Comparison of ENCODE assay signal across 11 mouse cellular contexts in the genomic region with DNA sequence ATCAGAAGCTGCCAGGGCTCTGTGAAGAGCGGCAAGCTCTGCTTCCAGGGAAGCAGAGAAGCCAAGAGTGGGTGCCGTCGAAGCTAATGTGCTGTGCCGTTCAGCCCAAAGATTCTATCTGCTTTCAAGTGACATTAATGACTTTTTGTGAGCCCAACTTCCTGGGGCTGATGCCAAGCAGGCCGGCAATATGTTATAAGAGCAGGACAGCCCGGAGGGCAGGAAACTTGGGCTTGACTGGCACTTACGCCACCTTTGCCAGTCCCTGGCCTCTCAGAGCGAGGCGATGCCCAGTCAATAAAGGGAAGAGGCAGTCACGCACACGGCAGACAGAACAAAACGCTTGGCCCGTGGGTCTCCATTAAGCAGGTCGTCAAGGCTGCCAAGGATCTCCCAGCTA. TPM values are rescaled to one million over a fixed set of nuclear protein-coding genes. Genes with fewer than 3 reads are reported as not detected.
DNase-seq lines count a peak whose midpoint lies in the region; ATAC-seq and TF ChIP-seq lines count a peak whose summit lies in the region.
"Had no signal": no experiment of that assay in that cellular context is flagged by ENCODE, and none has a peak within 500 bp of the region (broad histone marks: within the 10 kb centered on the region; RNA-seq: fewer than 3 reads in every experiment).

No protein-coding gene starts in this region.

- H3K36me3 ChIP-seq in neural tube, embryonic 12.5 days: no peaks in the 10 kb centered on the region
- no peaks in the 10 kb centered on the region for H3K36me3 ChIP-seq in limb, embryonic 14.5 days (ENCODE audit: control insufficient read depth, insufficient read depth, low read length)
- no peaks in the 10 kb centered on the region for H3K36me3 ChIP-seq in stomach, embryonic 16.5 days (ENCODE audit: control insufficient read depth, insufficient read depth, low read length)

- peaks cover 40% of the 10 kb centered on the region for H3K4me1 ChIP-seq in neural tube, embryonic 12.5 days
- peaks cover 71% of the 10 kb centered on the region for H3K4me1 ChIP-seq in limb, embryonic 14.5 days (ENCODE audit: control insufficient read depth, insufficient read depth, low read length)
- H3K4me1 ChIP-seq in stomach, embryonic 16.5 days (ENCODE audit: control insufficient read depth, insufficient read depth, low read length): peaks cover 47% of the 10 kb centered on the region

- no peak overlapping the region for H3K27ac ChIP-seq in neural tube, embryonic 12.5 days
- H3K27ac ChIP-seq in limb, embryonic 14.5 days (replicated peaks; ENCODE audit: low read depth, low read length): no peak overlapping the region
- peak overlapping the region; percentile 88 for H3K27ac ChIP-seq in stomach, embryonic 16.5 days (ENCODE audit: low read length)
- H3K27ac ChIP-seq: macrophage had no signal

- H3K9ac ChIP-seq in neural tube, embryonic 12.5 days: 0 out of 2 replicates have a peak overlapping the region, but pooled peaks have one; percentile 17
- no peak overlapping the region for H3K9ac ChIP-seq in limb, embryonic 14.5 days (ENCODE audit: low read depth, low read length, severe bottlenecking)
- H3K9ac ChIP-seq in stomach, embryonic 16.5 days (ENCODE audit: low read length): peak overlapping the region; percentile 45

- 59% methylated on average over 14 of the region's 14 CpGs for WGBS in neural tube, embryonic 12.5 days
- 35% methylated on average over 14 of the region's 14 CpGs for WGBS in limb, embryonic 14.5 days
- 45% methylated on average over 14 of the region's 14 CpGs for WGBS in stomach, embryonic 16.5 days

- no peak overlapping the region for H3K4me2 ChIP-seq in neural tube, embryonic 12.5 days (replicated peaks)
- 0 out of 2 replicates have a peak overlapping the region, but pooled peaks have one; percentile 5 for H3K4me2 ChIP-seq in limb, embryonic 14.5 days (replicated peaks; ENCODE audit: low read depth, low read length, severe bottlenecking)
- H3K4me2 ChIP-seq in stomach, embryonic 16.5 days (ENCODE audit: low read depth, low read length): no peak overlapping the region

- no peak overlapping the region for H3K4me3 ChIP-seq in neural tube, embryonic 12.5 days
- no peak overlapping the region for H3K4me3 ChIP-seq in limb, embryonic 14.5 days (replicated peaks; ENCODE audit: low read length)
- H3K4me3 ChIP-seq in stomach, embryonic 16.5 days (replicated peaks; ENCODE audit: low read length): no peak overlapping the region

- ATAC-seq in neural tube, embryonic 12.5 days (ENCODE audit: low FRiP score, low read depth): no peak
- no peak for ATAC-seq in limb, embryonic 14.5 days (ENCODE audit: low FRiP score, low read depth)
- ATAC-seq in stomach, embryonic 16.5 days (ENCODE audit: insufficient read depth, low FRiP score): no peak
- ATAC-seq: Patski had no signal

- DNase-seq in adrenal gland, adult 2 months: peak; percentile 32
- no peak for DNase-seq in adrenal gland, adult 8-10 months
- no peak for DNase-seq in neural tube, embryonic 10.5 days (ENCODE audit: extremely low spot score, low spot score)
- DNase-seq in limb, embryonic 14.5 days (ENCODE audit: low spot score): no peak
- no peak for DNase-seq in cerebellum, postnatal 36 days
- no peak for DNase-seq in thymus, postnatal 0 days (ENCODE audit: low spot score)

- no peak for TF ChIP-seq POLR2A in limb, embryonic 14.5 days (IDR thresholded peaks at IDR 0.05; ENCODE audit: borderline replicate concordance, extremely low read depth, insufficient read depth, insufficient read length)

- no peaks in the 10 kb centered on the region for H3K9me3 ChIP-seq in neural tube, embryonic 12.5 days
- no peaks in the 10 kb centered on the region for H3K9me3 ChIP-seq in limb, embryonic 14.5 days (ENCODE audit: control insufficient read depth, low read length)
- no peaks in the 10 kb centered on the region for H3K9me3 ChIP-seq in stomach, embryonic 16.5 days (replicated peaks; ENCODE audit: control insufficient read depth, low read length)

- peaks cover 8% of the 10 kb centered on the region; the same call in 1 of the 2 replicates for H3K27me3 ChIP-seq in neural tube, embryonic 12.5 days (replicated peaks)
- H3K27me3 ChIP-seq in limb, embryonic 14.5 days (ENCODE audit: control insufficient read depth, insufficient read depth, low read length): no peaks in the 10 kb centered on the region; the same call in 1 of the 2 replicates
- no peaks in the 10 kb centered on the region for H3K27me3 ChIP-seq in stomach, embryonic 16.5 days (ENCODE audit: control insufficient read depth, insufficient read depth, low read length)

RNA-seq across cellular contexts. Expression of a gene that starts 25.9 kb away (rescaled TPM):
- under 1 TPM in 1 of 2 experiments, not detected in 1; 0.10 TPM for total RNA-seq in adrenal gland, adult 2 months (2021)
- not detected in 2 replicates for polyA plus RNA-seq in adrenal gland, adult 2 months (2012; rRNA removed)
- total RNA-seq in adrenal gland, adult 8-10 months (2022): under 1 TPM in 2 of 4 experiments, not detected in 2; 0.15 to 0.24 TPM
- polyA plus RNA-seq in neural tube, embryonic 12.5 days (2016; fragmentation: Nextera tagmentation; extraction: Ambion mirVana): 1.8 and 1.9 TPM in 2 replicates
- polyA plus RNA-seq in limb, embryonic 14.5 days (2012; rRNA removed): 17.2 and 20.6 TPM in 2 replicates
- 44.4 and 46.2 TPM in 2 replicates for polyA plus RNA-seq in limb, embryonic 14.5 days (2014; fragmentation: Nextera tagmentation; extraction: Ambion mirVana)
- 54.1 and 74.1 TPM in 2 replicates for polyA plus RNA-seq in stomach, embryonic 16.5 days (2015; fragmentation: Nextera tagmentation; extraction: Ambion mirVana)
- polyA plus RNA-seq in thymus, postnatal 0 days (2015; fragmentation: Nextera tagmentation; extraction: Ambion mirVana): 0.78 and 1.2 TPM in 2 replicates
- polyA plus RNA-seq: macrophage, Patski had no signal

RNA-seq across cellular contexts. Expression of a gene that starts 52.7 kb away (rescaled TPM):
- 10 to 100 TPM; 16.0 to 24.6 TPM for total RNA-seq in adrenal gland, adult 2 months (2021)
- polyA plus RNA-seq in adrenal gland, adult 2 months (2012; rRNA removed): 15.2 and 21.6 TPM in 2 replicates
- total RNA-seq in adrenal gland, adult 8-10 months (2022): 10 to 100 TPM; 22.1 to 31.0 (median 26.2) TPM
- polyA plus RNA-seq in neural tube, embryonic 12.5 days (2016; fragmentation: Nextera tagmentation; extraction: Ambion mirVana): 3.8 and 4.7 TPM in 2 replicates
- polyA plus RNA-seq in limb, embryonic 14.5 days (2012; rRNA removed): 4.7 and 6.3 TPM in 2 replicates
- 1.4 and 2.6 TPM in 2 replicates for polyA plus RNA-seq in limb, embryonic 14.5 days (2014; fragmentation: Nextera tagmentation; extraction: Ambion mirVana)
- polyA plus RNA-seq in stomach, embryonic 16.5 days (2015; fragmentation: Nextera tagmentation; extraction: Ambion mirVana): 4.7 and 4.8 TPM in 2 replicates
- polyA plus RNA-seq in thymus, postnatal 0 days (2015; fragmentation: Nextera tagmentation; extraction: Ambion mirVana): 6.6 and 7.0 TPM in 2 replicates

RNA-seq across cellular contexts. Expression of a gene that starts 53.0 kb away (rescaled TPM):
- total RNA-seq in adrenal gland, adult 2 months (2021): under 1 TPM; 0.32 to 0.41 TPM
- polyA plus RNA-seq in adrenal gland, adult 2 months (2012; rRNA removed): 0.35 and 0.65 TPM in 2 replicates
- total RNA-seq in adrenal gland, adult 8-10 months (2022): 1 to 10 TPM in 2 of 4 experiments, under 1 TPM in 2; 0.84 to 1.8 (median 1.1) TPM
- 0.41 TPM in 1 of 2 replicates, not detected in the other for polyA plus RNA-seq in neural tube, embryonic 12.5 days (2016; fragmentation: Nextera tagmentation; extraction: Ambion mirVana)
- polyA plus RNA-seq in limb, embryonic 14.5 days (2012; rRNA removed): 0.18 and 0.20 TPM in 2 replicates
- 0.15 TPM in 1 of 2 replicates, not detected in the other for polyA plus RNA-seq in limb, embryonic 14.5 days (2014; fragmentation: Nextera tagmentation; extraction: Ambion mirVana)
- 0.17 and 0.29 TPM in 2 replicates for polyA plus RNA-seq in stomach, embryonic 16.5 days (2015; fragmentation: Nextera tagmentation; extraction: Ambion mirVana)
- 0.55 and 0.93 TPM in 2 replicates for polyA plus RNA-seq in thymus, postnatal 0 days (2015; fragmentation: Nextera tagmentation; extraction: Ambion mirVana)
- total RNA-seq: gastrocnemius, postnatal 4 days had no signal
- polyA plus RNA-seq: Patski had no signal
